Mouse (Mus musculus): ENCODE results near the gene Olfr223. TPM values are rescaled to one million over a fixed set of nuclear protein-coding genes. Genes with fewer than 3 reads are reported as not detected.
"Not testable (repeated sequence)": the region's sequence is repeated elsewhere in the genome, so short reads cannot be mapped to it uniquely, and the experiment has no call there.

Olfr223 gene
- total and polyA plus RNA-seq, 2 experiments: not detected

GRCm38 (mm10) chr11:59596091-59596490, 3.0 kb upstream of the Olfr223 start:
- DNase-seq (ENCODE audit: extremely low read depth, low read depth, low spot score): no peak
- Histone ChIP-seq H3K36me3 (ENCODE audit: control insufficient read depth, insufficient read depth, low read length) (no peaks in the 10 kb centered on the region), H3K4me1 (ENCODE audit: control insufficient read depth, insufficient read depth, low read length) (no peaks in the 10 kb centered on the region), H3K79me2 (ENCODE audit: control insufficient read depth, insufficient read depth, low read length) (no peaks in the 10 kb centered on the region), H3K27ac (replicated peaks; ENCODE audit: insufficient read depth, low read depth, low read length) (no peak overlapping the region), H3K9ac (ENCODE audit: low read depth, low read length) (no peak overlapping the region), H3K4me3 (ENCODE audit: insufficient read depth, low read depth, low read length) (no peak overlapping the region), H3K27me3 (ENCODE audit: control insufficient read depth, insufficient read depth, low read length) (no peaks in the 10 kb centered on the region; the same call in 1 of the 2 replicates)
- 48% methylated on average over 4 of the region's 4 CpGs for WGBS
- TF ChIP-seq CTCF (IDR thresholded peaks at IDR 0.05; ENCODE audit: low read depth, low read length): no peak
- no peak for TF ChIP-seq POLR2A (IDR thresholded peaks at IDR 0.05; ENCODE audit: extremely low read depth, insufficient read depth, low read length)

GRCm38 (mm10) chr11:59589496-59589895, 3.6 kb downstream of the Olfr223 start:
- no peak for DNase-seq (ENCODE audit: extremely low read depth, low read depth, low spot score)
- Histone ChIP-seq H3K36me3 (ENCODE audit: control insufficient read depth, insufficient read depth, low read length) (no peaks in the 10 kb centered on the region), H3K4me3 (ENCODE audit: insufficient read depth, low read depth, low read length) (no peak overlapping the region), H3K4me1 (ENCODE audit: control insufficient read depth, insufficient read depth, low read length) (no peaks in the 10 kb centered on the region), H3K27ac (replicated peaks; ENCODE audit: insufficient read depth, low read depth, low read length) (no peak overlapping the region), H3K9ac (ENCODE audit: low read depth, low read length) (no peak overlapping the region), H3K27me3 (ENCODE audit: control insufficient read depth, insufficient read depth, low read length) (no peaks in the 10 kb centered on the region; the same call in 1 of the 2 replicates), H3K79me2 (ENCODE audit: control insufficient read depth, insufficient read depth, low read length) (no peaks in the 10 kb centered on the region)
- no peak for TF ChIP-seq POLR2A (IDR thresholded peaks at IDR 0.05; ENCODE audit: extremely low read depth, insufficient read depth, low read length)
- TF ChIP-seq CTCF (IDR thresholded peaks at IDR 0.05; ENCODE audit: low read depth, low read length): no peak
- 91% methylated on average over 8 of the region's 8 CpGs for WGBS

GRCm38 (mm10) chr11:59584539-59584938, 8.6 kb downstream of the Olfr223 start:
- TF ChIP-seq CTCF (IDR thresholded peaks at IDR 0.05; ENCODE audit: low read depth, low read length) (no peak), POLR2A (IDR thresholded peaks at IDR 0.05; ENCODE audit: extremely low read depth, insufficient read depth, low read length) (no peak)
- H3K4me3 ChIP-seq (ENCODE audit: insufficient read depth, low read depth, low read length): no peak overlapping the region
- 24% methylated on average over 6 of the region's 6 CpGs for WGBS
- H3K36me3 ChIP-seq (ENCODE audit: control insufficient read depth, insufficient read depth, low read length): no peaks in the 10 kb centered on the region
- H3K4me1 ChIP-seq (ENCODE audit: control insufficient read depth, insufficient read depth, low read length): no peaks in the 10 kb centered on the region
- no peak overlapping the region for H3K9ac ChIP-seq (ENCODE audit: low read depth, low read length)
- H3K27me3 ChIP-seq (ENCODE audit: control insufficient read depth, insufficient read depth, low read length): no peaks in the 10 kb centered on the region
- H3K79me2 ChIP-seq (ENCODE audit: control insufficient read depth, insufficient read depth, low read length): no peaks in the 10 kb centered on the region
- no peak overlapping the region for H3K27ac ChIP-seq (replicated peaks; ENCODE audit: insufficient read depth, low read depth, low read length)
- no peak for DNase-seq (ENCODE audit: extremely low read depth, low read depth, low spot score)

GRCm38 (mm10) chr11:59576135-59576534, 17.0 kb downstream of the Olfr223 start, which contains the start of gene Olfr222:
Gene Olfr222 (minus strand): TSS chr11:59576235.
- not testable (repeated sequence) for H3K27me3 ChIP-seq (ENCODE audit: control insufficient read depth, insufficient read depth, low read length); H3K4me3 ChIP-seq (ENCODE audit: insufficient read depth, low read depth, low read length); H3K9ac ChIP-seq (ENCODE audit: low read depth, low read length); DNase-seq (ENCODE audit: extremely low read depth, low read depth, low spot score); H3K27ac ChIP-seq (replicated peaks; ENCODE audit: insufficient read depth, low read depth, low read length); H3K79me2 ChIP-seq (ENCODE audit: control insufficient read depth, insufficient read depth, low read length); H3K4me1 ChIP-seq (ENCODE audit: control insufficient read depth, insufficient read depth, low read length); H3K36me3 ChIP-seq (ENCODE audit: control insufficient read depth, insufficient read depth, low read length)

- TF ChIP-seq CTCF (IDR thresholded peaks at IDR 0.05; ENCODE audit: low read depth, low read length): no peak
- TF ChIP-seq POLR2A (IDR thresholded peaks at IDR 0.05; ENCODE audit: extremely low read depth, insufficient read depth, low read length): no peak
- Histone ChIP-seq H3K4me3 (ENCODE audit: insufficient read depth, low read depth, low read length) (no peak overlapping the region), H3K79me2 (ENCODE audit: control insufficient read depth, insufficient read depth, low read length) (no peaks in the 10 kb centered on the region), H3K27ac (replicated peaks; ENCODE audit: insufficient read depth, low read depth, low read length) (no peak overlapping the region), H3K9ac (ENCODE audit: low read depth, low read length) (no peak overlapping the region), H3K4me1 (ENCODE audit: control insufficient read depth, insufficient read depth, low read length) (no peaks in the 10 kb centered on the region), H3K36me3 (ENCODE audit: control insufficient read depth, insufficient read depth, low read length) (no peaks in the 10 kb centered on the region), H3K27me3 (ENCODE audit: control insufficient read depth, insufficient read depth, low read length) (peaks cover 6% of the 10 kb centered on the region; the same call in 1 of the 2 replicates)
- WGBS: 47% methylated on average over 9 of the region's 9 CpGs
- no peak for DNase-seq (ENCODE audit: extremely low read depth, low read depth, low spot score)
Measured at GRCm38 (mm10) chr11:59575726-59576125, 17.4 kb downstream of the Olfr223 start.

- peak; percentile 22 for DNase-seq (ENCODE audit: extremely low read depth, low read depth, low spot score)
- Histone ChIP-seq H3K9ac (ENCODE audit: low read depth, low read length) (no peak overlapping the region), H3K4me1 (ENCODE audit: control insufficient read depth, insufficient read depth, low read length) (no peaks in the 10 kb centered on the region), H3K4me3 (ENCODE audit: insufficient read depth, low read depth, low read length) (no peak overlapping the region), H3K27me3 (ENCODE audit: control insufficient read depth, insufficient read depth, low read length) (peaks cover 6% of the 10 kb centered on the region; the same call in 1 of the 2 replicates), H3K79me2 (ENCODE audit: control insufficient read depth, insufficient read depth, low read length) (no peaks in the 10 kb centered on the region), H3K36me3 (ENCODE audit: control insufficient read depth, insufficient read depth, low read length) (no peaks in the 10 kb centered on the region), H3K27ac (replicated peaks; ENCODE audit: insufficient read depth, low read depth, low read length) (no peak overlapping the region)
- TF ChIP-seq CTCF (IDR thresholded peaks at IDR 0.05; ENCODE audit: low read depth, low read length): peak; percentile 68
- no peak for TF ChIP-seq POLR2A (IDR thresholded peaks at IDR 0.05; ENCODE audit: extremely low read depth, insufficient read depth, low read length)
- WGBS: 44% methylated on average over 3 of the region's 3 CpGs
Measured at GRCm38 (mm10) chr11:59569306-59569705, 23.8 kb downstream of the Olfr223 start.
